Mouse (Mus musculus) right cerebral cortex, postnatal 25 days (tissue): Measurements from ENCODE around the gene Pgam2.

Source experiments
- DNase-seq: peaks from one replicate; pipeline ENCODE4 v3.0.0; 2022

Pgam2 gene

GRCm38 (mm10) chr11:5805711-5806110 lies 2.2 kb upstream of the Pgam2 start:
- DNase-seq = no peak

GRCm38 (mm10) chr11:5804174-5804573 lies 641 bp upstream of the Pgam2 start:
- no peak for DNase-seq

- no peak for DNase-seq
Observed at GRCm38 (mm10) chr11:5802457-5803217, 896 bp downstream of the Pgam2 start.

- DNase-seq = no peak
Observed at GRCm38 (mm10) chr11:5802005-5802404, 1.5 kb downstream of the Pgam2 start.

GRCm38 (mm10) chr11:5801511-5801910 lies 2.0 kb downstream of the Pgam2 start:
- no peak for DNase-seq

GRCm38 (mm10) chr11:5799621-5800490 lies 3.7 kb downstream of the Pgam2 start:
- DNase-seq = no peak

- DNase-seq = no peak
Observed at GRCm38 (mm10) chr11:5797928-5798327, 5.6 kb downstream of the Pgam2 start.

- no peak for DNase-seq
Observed at GRCm38 (mm10) chr11:5797371-5797770, 6.2 kb downstream of the Pgam2 start.

GRCm38 (mm10) chr11:5796939-5797338 lies 6.6 kb downstream of the Pgam2 start:
- DNase-seq = no peak

GRCm38 (mm10) chr11:5795706-5796105 lies 7.8 kb downstream of the Pgam2 start:
- peak; percentile 44 for DNase-seq

- no peak for DNase-seq
Observed at GRCm38 (mm10) chr11:5795290-5795689, 8.2 kb downstream of the Pgam2 start.

- no peak for DNase-seq
Observed at GRCm38 (mm10) chr11:5790431-5790830, 13.1 kb downstream of the Pgam2 start.

- no peak for DNase-seq
Observed at GRCm38 (mm10) chr11:5789754-5790333, 13.7 kb downstream of the Pgam2 start.

- DNase-seq = no peak
Observed at GRCm38 (mm10) chr11:5789071-5789753, 14.3 kb downstream of the Pgam2 start.

- DNase-seq = peak; percentile 97
Observed at GRCm38 (mm10) chr11:5788056-5789014, 15.2 kb downstream of the Pgam2 start, which contains the start of gene Dbnl. TSS of gene Dbnl (plus strand) at chr11:5788488.

- no peak for DNase-seq
Observed at GRCm38 (mm10) chr11:5787671-5788055, 15.9 kb downstream of the Pgam2 start.

GRCm38 (mm10) chr11:5785732-5786131 lies 17.8 kb downstream of the Pgam2 start:
- DNase-seq = no peak

GRCm38 (mm10) chr11:5782199-5782944 lies 21.2 kb downstream of the Pgam2 start:
- DNase-seq = no peak

GRCm38 (mm10) chr11:5780035-5780499 lies 23.5 kb downstream of the Pgam2 start:
- DNase-seq = no peak

GRCm38 (mm10) chr11:5778481-5778880 lies 25.1 kb downstream of the Pgam2 start:
- DNase-seq = no peak

GRCm38 (mm10) chr11:5766019-5766418 lies 37.5 kb downstream of the Pgam2 start:
- no peak for DNase-seq
